Mouse (Mus musculus): ENCODE results near the gene Ppox.

Gene Ppox

DNA sequence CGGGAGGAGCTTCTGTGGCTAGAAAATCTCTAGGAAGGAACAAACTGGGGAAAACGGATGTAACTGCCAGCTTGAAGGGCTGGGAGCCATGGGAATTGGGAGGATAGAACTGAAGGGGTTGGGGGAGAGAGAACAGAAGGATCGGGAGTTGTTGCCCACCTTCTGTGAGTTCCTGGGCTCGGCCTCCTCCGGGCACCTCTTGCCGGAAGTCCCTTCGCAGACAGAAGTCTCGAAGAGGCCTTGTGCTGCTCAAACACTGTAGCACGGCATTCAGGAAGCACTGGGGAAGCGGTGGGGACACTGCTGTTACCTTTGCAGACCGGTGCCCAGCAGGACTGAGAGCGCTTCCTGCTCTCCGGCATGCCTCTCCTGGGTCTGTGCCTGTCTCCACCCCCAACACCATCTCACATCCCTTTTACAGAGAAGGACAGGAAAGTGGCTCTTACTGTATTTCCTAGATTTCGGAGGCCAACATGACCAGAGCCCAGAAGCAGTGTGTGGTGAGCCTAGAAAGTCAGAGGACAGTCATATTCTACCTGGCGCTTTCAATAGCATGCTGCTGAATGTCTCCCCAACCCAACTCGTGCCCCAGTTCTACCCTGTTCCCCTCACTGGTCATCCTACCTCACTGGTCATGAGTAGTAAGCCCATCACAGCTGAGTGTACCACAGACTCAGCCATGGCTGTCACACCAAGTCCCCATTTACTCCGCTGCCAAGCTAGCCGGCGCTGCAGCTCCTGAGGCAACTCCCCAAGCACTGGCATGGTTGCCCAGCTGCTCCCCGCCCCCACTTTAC lies 4.3 kb upstream of the Ppox start:
- no peak for DNase-seq (ENCODE audit: low read depth, low spot score)

DNA sequence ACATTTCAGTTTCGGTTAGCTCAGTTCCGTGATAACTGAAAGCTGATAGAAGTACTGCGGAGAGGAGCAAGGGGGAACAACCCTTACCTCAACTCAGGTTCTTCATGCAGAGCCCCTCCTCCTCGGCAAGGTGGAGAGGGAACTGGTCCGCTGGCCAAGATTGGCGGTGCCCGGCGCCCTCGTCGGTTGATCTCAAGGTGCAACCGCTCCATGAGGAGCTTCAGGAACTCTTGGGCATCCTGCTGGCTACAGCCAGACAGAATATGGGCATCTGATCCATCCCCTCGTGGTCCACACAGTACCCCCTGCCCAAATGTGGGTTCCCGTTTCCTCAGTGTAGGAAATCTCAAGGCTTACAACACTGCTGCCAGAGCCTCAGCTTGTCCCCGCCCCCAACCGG lies 3.5 kb upstream of the Ppox start:
- no peak for DNase-seq (ENCODE audit: low read depth, low spot score)

GRCm38 (mm10) chr1:171283188-171284160 lies 2.5 kb upstream of the Ppox start:
- no peak for DNase-seq (ENCODE audit: low read depth, low spot score)

DNA sequence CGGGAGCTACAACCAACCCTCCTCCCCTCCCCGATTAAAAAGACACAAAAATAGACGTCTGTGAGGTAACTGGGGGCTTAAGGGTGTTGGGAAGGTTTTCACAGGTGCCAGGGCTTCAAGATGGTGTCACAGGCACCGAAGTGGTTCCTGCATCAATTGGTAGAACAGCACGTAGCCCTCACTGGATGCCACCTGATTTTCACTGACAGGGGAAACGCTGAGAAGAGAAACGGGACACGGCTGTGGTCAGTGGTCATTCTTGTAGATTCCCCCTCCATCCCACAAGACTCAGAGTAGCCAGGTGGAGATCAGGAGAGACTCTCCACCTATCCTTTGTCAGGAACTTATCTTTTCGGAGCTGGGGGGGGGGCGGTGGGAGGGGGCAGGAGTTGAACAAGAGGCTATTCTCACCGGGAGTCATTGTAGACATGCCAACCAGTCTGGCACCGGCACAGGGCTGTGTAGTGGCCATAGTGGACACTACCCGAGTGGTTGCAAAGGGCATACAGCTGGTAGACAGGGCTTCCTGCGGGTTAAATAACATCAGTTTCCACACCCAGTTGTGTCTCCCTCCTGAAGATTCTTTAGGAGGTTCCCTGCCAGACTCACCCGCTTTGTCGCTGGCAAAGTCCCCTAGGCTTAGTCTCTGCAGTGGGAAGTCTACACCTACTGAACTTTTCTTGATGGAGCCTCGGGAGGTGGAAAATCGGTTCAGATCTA lies 1.3 kb upstream of the Ppox start:
- no peak for DNase-seq (ENCODE audit: low read depth, low spot score)

GRCm38 (mm10) chr1:171281528-171281923 lies 540 bp upstream of the Ppox start:
- peak; percentile 87 for DNase-seq (ENCODE audit: low read depth, low spot score)

GRCm38 (mm10) chr1:171280250-171280915 lies 603 bp downstream of the Ppox start:
- no peak for DNase-seq (ENCODE audit: low read depth, low spot score)

GRCm38 (mm10) chr1:171279721-171280120 lies 1.3 kb downstream of the Ppox start:
- no peak for DNase-seq (ENCODE audit: low read depth, low spot score)

DNA sequence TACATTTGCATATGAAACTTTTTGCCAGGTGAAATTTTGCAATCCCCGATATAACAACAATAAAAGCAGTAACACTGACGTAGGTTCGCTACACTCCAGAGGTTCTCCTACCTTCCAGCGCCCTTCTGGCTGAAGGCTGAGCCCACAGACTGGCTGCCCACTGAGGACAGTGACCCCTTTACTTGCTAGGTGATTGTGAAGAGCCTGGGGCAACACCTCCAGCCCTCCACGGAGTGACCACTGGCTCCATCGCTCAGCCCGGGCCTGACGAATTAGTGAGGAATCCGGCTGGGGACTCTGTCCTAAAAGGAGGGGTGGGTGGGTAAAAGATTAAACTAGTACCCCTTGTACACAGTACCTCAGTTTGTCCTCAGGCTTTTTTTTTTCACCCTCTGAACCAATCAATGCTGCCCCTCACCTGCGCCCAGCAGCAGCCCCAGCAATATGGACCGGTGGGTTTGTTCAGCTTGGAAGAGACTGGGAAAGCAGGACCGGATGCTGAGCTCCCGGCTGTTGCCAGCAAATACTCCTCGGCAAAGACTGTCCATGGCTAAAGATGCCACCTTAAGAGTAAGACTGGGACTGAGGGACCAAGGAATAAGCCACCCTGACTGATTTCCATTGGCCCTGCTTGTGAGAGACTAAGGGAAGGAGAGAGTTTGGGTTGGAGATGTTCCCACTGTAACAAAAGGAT lies 1.8 kb downstream of the Ppox start:
- no peak for DNase-seq (ENCODE audit: low read depth, low spot score)

GRCm38 (mm10) chr1:171278436-171278835 lies 2.5 kb downstream of the Ppox start:
- no peak for DNase-seq (ENCODE audit: low read depth, low spot score)

DNA sequence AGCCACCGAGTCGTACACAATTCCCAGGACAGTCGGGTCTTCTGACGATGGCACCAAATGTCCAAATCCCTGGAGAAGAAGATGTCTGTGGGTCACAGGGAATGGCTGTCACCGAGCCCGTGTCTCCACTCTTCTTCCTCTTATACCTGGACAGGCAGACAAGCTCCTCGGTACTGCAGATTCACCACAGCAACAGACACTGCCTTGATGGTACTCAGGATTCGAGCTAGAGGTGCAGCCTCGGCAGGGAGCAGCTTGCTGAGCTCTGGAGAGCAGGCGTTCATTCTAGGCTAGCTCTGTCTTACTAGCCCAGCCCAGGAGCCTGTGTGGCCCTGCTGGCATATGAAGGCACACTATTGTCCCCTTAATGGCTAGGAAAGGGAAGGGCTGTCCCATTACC lies 3.2 kb downstream of the Ppox start:
- DNase-seq (ENCODE audit: low read depth, low spot score), result no peak

GRCm38 (mm10) chr1:171276110-171276748 lies 4.8 kb downstream of the Ppox start:
- no peak for DNase-seq (ENCODE audit: low read depth, low spot score)

GRCm38 (mm10) chr1:171275144-171275734 lies 5.7 kb downstream of the Ppox start:
- no peak for DNase-seq (ENCODE audit: low read depth, low spot score)

DNA sequence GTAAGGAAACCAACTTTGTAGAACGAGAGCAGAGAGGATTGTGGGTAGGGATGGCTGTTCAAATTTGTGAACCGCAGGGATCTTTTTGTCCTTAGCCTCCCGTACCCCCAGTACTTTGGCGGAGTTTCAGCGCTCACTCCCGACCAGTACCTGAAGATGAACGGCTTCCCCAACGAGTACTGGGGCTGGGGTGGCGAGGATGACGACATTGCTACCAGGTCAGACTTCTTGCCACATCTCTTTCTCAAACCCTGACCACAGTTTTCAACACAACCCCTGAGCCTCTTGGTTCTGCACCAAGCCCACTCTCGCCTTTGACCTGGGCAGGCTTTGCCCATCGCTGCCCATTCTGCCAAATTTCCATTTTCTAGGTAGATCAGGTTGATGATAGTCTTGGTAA lies 6.8 kb downstream of the Ppox start:
- DNase-seq (ENCODE audit: low read depth, low spot score), result no peak

- no peak for DNase-seq (ENCODE audit: low read depth, low spot score)
These were observed 8.9 kb downstream of the Ppox start for GRCm38 (mm10) chr1:171272086-171272485.

DNA sequence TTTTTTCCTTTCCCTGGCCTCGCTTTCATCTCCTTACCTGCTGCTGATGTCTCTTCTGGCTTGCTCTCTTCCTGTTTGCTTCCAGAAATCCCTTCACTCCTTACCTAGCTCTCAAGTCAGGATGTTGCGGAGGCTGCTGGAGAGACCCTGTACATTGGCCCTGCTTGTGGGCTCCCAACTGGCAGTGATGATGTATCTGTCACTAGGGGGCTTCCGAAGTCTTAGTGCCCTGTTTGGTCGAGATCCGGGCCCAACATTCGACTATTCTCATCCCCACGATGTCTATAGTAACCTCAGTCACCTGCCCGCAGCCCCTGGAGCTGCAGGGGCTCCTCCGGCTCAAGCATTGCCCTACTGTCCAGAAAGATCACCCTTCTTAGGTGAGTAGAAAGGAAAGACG lies 9.4 kb downstream of the Ppox start:
- DNase-seq (ENCODE audit: low read depth, low spot score), result no peak

DNA sequence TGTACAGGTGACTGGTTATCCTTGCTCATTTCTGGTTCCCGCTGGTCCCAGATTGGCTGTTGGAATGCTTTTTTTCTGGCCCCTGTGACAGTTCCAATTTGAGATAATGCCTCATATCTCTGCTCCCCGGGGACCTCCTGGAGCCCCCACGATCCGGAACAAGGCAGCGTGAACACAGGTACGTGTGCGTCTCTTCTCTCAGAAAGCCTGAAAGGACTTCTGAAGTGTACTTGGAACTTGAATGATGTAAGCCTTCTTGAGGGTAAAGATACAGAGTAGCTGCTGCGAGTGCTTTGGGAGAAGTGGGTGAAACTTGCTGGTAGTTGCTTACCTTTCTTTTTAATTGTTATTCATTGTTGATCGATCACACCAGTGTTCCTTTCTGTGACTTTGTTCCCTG lies 9.8 kb downstream of the Ppox start:
- no peak for DNase-seq (ENCODE audit: low read depth, low spot score)

DNA sequence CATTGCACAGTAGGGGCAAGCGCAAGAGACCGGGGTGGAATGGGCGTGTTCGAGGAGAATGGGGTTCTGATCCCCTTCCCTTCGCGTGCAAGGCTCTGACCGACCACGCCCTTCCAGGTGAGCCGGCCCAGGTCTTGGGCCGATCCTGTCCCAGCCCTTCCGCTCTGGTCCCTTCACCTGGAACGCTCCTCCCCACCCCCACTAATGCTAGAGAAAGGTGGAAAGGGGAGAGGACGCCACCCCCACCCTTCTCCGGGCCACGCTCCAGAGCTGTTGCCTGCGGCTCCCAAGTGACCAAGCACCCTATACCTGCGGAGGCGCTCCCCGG lies 10.4 kb downstream of the Ppox start:
- DNase-seq (ENCODE audit: low read depth, low spot score), result peak; percentile 51

DNA sequence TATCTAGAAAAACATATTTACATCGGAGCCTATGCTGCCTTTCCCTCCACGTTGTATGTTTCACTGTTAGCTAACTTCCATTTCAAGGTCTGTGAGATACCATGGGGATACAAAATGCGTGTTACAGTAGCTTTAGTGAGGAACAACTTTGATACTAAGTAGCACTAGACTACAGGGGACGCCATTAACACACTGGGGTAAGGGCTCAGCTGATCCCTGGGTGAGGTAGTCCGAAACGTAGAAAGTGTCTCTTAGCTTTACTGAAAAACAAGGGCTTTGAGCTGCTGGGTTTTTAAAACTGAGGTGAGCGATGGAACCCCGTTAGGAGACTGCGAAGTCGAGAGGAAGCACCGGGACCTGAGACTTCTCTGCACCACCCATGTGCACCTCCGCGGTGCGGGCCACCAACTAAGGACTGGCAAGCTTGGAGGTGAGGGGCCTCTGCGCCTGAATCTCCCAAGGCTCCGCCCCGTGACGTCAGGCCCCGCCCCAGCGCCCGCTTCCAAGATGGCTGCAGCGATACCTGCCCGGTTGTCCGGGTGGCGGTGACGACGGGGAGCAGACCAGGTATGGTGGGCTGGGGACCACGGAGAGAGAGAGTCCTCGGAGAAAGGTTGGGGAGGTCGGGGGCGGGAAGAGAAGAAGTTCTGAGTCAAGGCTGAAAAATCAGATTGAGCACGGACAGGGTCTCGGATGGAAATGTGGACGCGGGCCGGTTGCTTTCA lies 11.0 kb downstream of the Ppox start, which contains the start of gene B4galt3:
Gene B4galt3 (plus strand): TSS at position 481 of the 725 bp plus-strand sequence.
- peak; percentile 94 for DNase-seq (ENCODE audit: low read depth, low spot score)

DNA sequence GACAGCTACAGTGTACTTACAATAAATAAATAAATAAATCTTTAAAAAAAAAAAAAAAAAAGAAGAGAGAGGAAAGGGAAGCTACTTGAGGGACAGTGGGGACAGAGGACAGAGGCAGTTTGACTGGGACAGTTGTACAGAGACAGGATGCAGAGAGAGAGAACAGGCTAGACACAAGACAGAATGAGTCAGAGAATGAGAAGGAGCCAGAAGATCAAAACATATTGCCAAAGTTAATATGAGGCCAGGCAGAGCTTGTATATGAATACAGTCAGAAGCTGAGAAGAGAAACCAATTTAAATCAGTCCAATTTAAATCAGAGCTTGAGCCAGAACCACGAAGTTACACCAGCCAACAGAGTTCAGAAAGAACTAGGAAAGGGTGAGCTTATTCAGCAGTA lies 12.6 kb downstream of the Ppox start:
- no peak for DNase-seq (ENCODE audit: low read depth, low spot score)

All from ZHBTc4 (cell line).